Comparison of ENCODE assay signal across 9 mouse cellular contexts in the genomic region with DNA sequence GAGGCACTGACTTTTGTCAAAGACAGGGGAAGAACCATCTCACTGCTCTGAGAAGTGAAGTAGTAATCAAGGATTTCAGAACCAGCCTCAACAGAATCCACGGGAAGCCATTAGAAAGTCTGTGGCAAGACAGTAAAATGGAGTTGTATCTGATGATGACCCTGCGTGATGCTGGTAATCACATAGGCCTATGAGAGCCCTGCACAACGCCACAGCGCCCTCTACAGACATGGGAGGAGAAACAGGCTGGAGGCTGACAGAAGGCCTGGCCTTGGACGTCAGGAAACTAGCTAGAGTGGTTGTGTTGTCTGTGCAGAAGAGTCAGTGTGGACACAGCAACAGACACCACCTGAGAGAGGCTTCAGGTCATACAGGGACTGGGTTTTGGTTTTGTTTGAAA. TPM values are rescaled to one million over a fixed set of nuclear protein-coding genes. Genes with fewer than 3 reads are reported as not detected.
DNase-seq lines count a peak whose midpoint lies in the region; ATAC-seq and TF ChIP-seq lines count a peak whose summit lies in the region.
"Had no signal": no experiment of that assay in that cellular context is flagged by ENCODE, and none has a peak within 500 bp of the region (broad histone marks: within the 10 kb centered on the region; RNA-seq: fewer than 3 reads in every experiment).

No protein-coding gene starts in this region.

- H3K9me3 ChIP-seq in heart, embryonic 11.5 days (replicated peaks; ENCODE audit: control insufficient read depth, low read length): no peaks in the 10 kb centered on the region
- H3K9me3 ChIP-seq: liver, embryonic 15.5 days had no signal

- H3K4me1 ChIP-seq in heart, embryonic 11.5 days (ENCODE audit: control insufficient read depth, insufficient read depth, low read length): no peaks in the 10 kb centered on the region
- H3K4me1 ChIP-seq in thymus, adult 2 months (replicated peaks; ENCODE audit: control insufficient read depth, insufficient read depth, low read length): no peaks in the 10 kb centered on the region
- H3K4me1 ChIP-seq: liver, embryonic 15.5 days had no signal

- no peaks in the 10 kb centered on the region for H3K36me3 ChIP-seq in heart, embryonic 11.5 days (ENCODE audit: control insufficient read depth, insufficient read depth, low read length)
- no peaks in the 10 kb centered on the region for H3K36me3 ChIP-seq in thymus, adult 2 months (ENCODE audit: control insufficient read depth, insufficient read depth, low read length)
- H3K36me3 ChIP-seq: liver, embryonic 15.5 days had no signal

- H3K27me3 ChIP-seq in heart, embryonic 11.5 days (ENCODE audit: control insufficient read depth, insufficient read depth, low read length): no peaks in the 10 kb centered on the region
- no peaks in the 10 kb centered on the region for H3K27me3 ChIP-seq in thymus, adult 2 months (ENCODE audit: control insufficient read depth, insufficient read depth, low read length)

- no peak overlapping the region for H3K4me3 ChIP-seq in heart, embryonic 11.5 days (ENCODE audit: low read depth, low read length)
- no peak overlapping the region for H3K4me3 ChIP-seq in thymus, adult 2 months (ENCODE audit: control insufficient read depth, insufficient read depth, low read length)
- H3K4me3 ChIP-seq in gastrocnemius, adult 2 months: no peak overlapping the region
- H3K4me3 ChIP-seq: liver, embryonic 15.5 days had no signal

- 35% methylated on average over 5 of the region's 5 CpGs for WGBS in heart, embryonic 11.5 days (ENCODE audit: insufficient replicate concordance)
- WGBS in thymus, adult 2 months: 37% methylated on average over 5 of the region's 5 CpGs

- TF ChIP-seq CTCF in thymus, adult 2 months (IDR thresholded peaks at IDR 0.05; ENCODE audit: borderline replicate concordance, control insufficient read depth, extremely low read depth, insufficient read depth, low read length, poor library complexity): no peak
- peak; percentile 72 for TF ChIP-seq CTCF in gastrocnemius, adult 2 months (IDR thresholded peaks at IDR 0.05)

- intact Hi-C loops in gastrocnemius, adult 2 months (cut with DNase I): no loop called here

- DNase-seq in heart, adult 11 months: peak; percentile 91
- DNase-seq in thymus, adult 2 months: peak; percentile 6
- no peak for DNase-seq in thymus, adult 18-20 months
- DNase-seq in gastrocnemius, adult 2 months: peak; percentile 72
- DNase-seq in lung, postnatal 25 days (ENCODE audit: low spot score): peak; percentile 10
- peak; percentile 65 for DNase-seq in thymus, postnatal 4 days
- DNase-seq in urinary bladder, adult 18-20 months (ENCODE audit: low spot score in 2 of 2): no peak

- H3K9ac ChIP-seq in heart, embryonic 11.5 days (ENCODE audit: low read depth, low read length): no peak overlapping the region
- H3K9ac ChIP-seq: liver, embryonic 15.5 days had no signal

- H3K27ac ChIP-seq in heart, embryonic 11.5 days (ENCODE audit: low read depth, low read length): no peak overlapping the region
- no peak overlapping the region for H3K27ac ChIP-seq in thymus, adult 2 months (ENCODE audit: control insufficient read depth, insufficient read depth, low read length)
- H3K27ac ChIP-seq in gastrocnemius, adult 2 months: no peak overlapping the region
- H3K27ac ChIP-seq: liver, embryonic 15.5 days had no signal

- no peak for ATAC-seq in heart, embryonic 11.5 days (replicated peaks; ENCODE audit: insufficient number of reproducible peaks, low FRiP score, low TSS enrichment)

- no peak for TF ChIP-seq POLR2A in thymus, adult 2 months (IDR thresholded peaks at IDR 0.05; ENCODE audit: control insufficient read depth, extremely low read depth, insufficient read depth, low read length, poor library complexity)

- no peak overlapping the region for H3K4me2 ChIP-seq in heart, embryonic 11.5 days
- H3K4me2 ChIP-seq: liver, embryonic 15.5 days had no signal

RNA-seq across cellular contexts. Expression of a gene that starts 8.0 kb away (rescaled TPM):
- 84.8 and 88.8 TPM in 2 replicates for polyA plus RNA-seq in heart, embryonic 11.5 days (2014; fragmentation: Nextera tagmentation; extraction: Ambion mirVana)
- 51.3 and 65.9 TPM in 2 replicates for polyA plus RNA-seq in thymus, adult 2 months (2012; rRNA removed)
- total RNA-seq in gastrocnemius, adult 2 months (2021): 10 to 100 TPM; 21.1 to 21.6 TPM

RNA-seq across cellular contexts. Expression of a gene that starts 25.8 kb away (rescaled TPM):
- polyA plus RNA-seq in heart, embryonic 11.5 days (2014; fragmentation: Nextera tagmentation; extraction: Ambion mirVana): 3.4 and 4.5 TPM in 2 replicates
- 0.57 and 0.74 TPM in 2 replicates for polyA plus RNA-seq in thymus, adult 2 months (2012; rRNA removed)
- total RNA-seq in gastrocnemius, adult 2 months (2021): 10 to 100 TPM in 1 of 2 experiments, 1 to 10 TPM in 1; 9.9 to 11.8 TPM

RNA-seq across cellular contexts. Expression of a gene that starts 59.0 kb away (rescaled TPM):
- polyA plus RNA-seq in heart, embryonic 11.5 days (2014; fragmentation: Nextera tagmentation; extraction: Ambion mirVana): 4.1 and 4.8 TPM in 2 replicates
- 7.6 and 9.2 TPM in 2 replicates for polyA plus RNA-seq in thymus, adult 2 months (2012; rRNA removed)
- 1 to 10 TPM; 3.7 to 4.8 TPM for total RNA-seq in gastrocnemius, adult 2 months (2021)

Comparison
In these comparisons a context has a peak if more than half of its experiments do, and no peak if none do; other contexts are left out.
1. DNase-seq: peak in heart, adult 11 months (single experiment), thymus, adult 2 months (single experiment), gastrocnemius, adult 2 months (single experiment), lung, postnatal 25 days (single experiment) and thymus, postnatal 4 days (single experiment); none in thymus, adult 18-20 months (0 of 2) and urinary bladder, adult 18-20 months (0 of 2).